8 mouse cellular contexts compared by ENCODE assay signal in the genomic region with DNA sequence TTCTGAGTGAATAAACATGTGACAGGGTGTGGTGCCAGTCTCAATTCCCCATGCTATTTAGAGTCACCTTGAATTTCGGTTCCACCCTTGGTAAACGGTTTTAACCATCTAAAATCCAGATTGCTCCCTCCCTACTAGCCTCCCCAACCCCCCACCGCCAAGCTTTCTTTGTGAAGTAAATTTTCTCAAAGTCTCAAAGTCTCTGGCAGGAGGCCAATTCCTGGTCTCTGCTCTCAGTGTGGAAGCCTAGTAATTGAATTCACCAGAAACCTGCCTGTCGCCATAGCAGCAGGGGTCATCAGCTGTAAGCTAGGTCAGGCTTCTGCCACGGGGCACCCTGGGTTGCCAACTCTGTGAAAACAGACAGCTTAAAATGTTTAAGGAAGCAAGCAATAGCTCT. TPM values are rescaled to one million over a fixed set of nuclear protein-coding genes. Genes with fewer than 3 reads are reported as not detected.
DNase-seq lines count a peak whose midpoint lies in the region; ATAC-seq and TF ChIP-seq lines count a peak whose summit lies in the region.

No protein-coding gene starts in this region.

- 21% methylated on average over 5 of the region's 5 CpGs for WGBS in bone marrow, adult 2 months
- WGBS in hindbrain, embryonic 12.5 days, result 3% methylated on average over 5 of the region's 5 CpGs
- WGBS in limb, embryonic 13.5 days, result 2% methylated on average over 5 of the region's 5 CpGs

- no peak for TF ChIP-seq CTCF in bone marrow, adult 2 months (IDR thresholded peaks at IDR 0.05; ENCODE audit: control insufficient read depth, insufficient read depth, low read length)

- no peak for TF ChIP-seq POLR2A in bone marrow, adult 2 months (IDR thresholded peaks at IDR 0.05; ENCODE audit: borderline replicate concordance, control insufficient read depth, low read depth, low read length)

- H3K27me3 ChIP-seq in hindbrain, embryonic 12.5 days, result no peaks in the 10 kb centered on the region
- H3K27me3 ChIP-seq in limb, embryonic 13.5 days, result no peaks in the 10 kb centered on the region

- H3K4me3 ChIP-seq in bone marrow, adult 2 months (replicated peaks; ENCODE audit: control insufficient read depth, low read depth, low read length), result no peak overlapping the region
- H3K4me3 ChIP-seq in hindbrain, embryonic 12.5 days, result no peak overlapping the region
- H3K4me3 ChIP-seq in limb, embryonic 13.5 days, result no peak overlapping the region

- no peaks in the 10 kb centered on the region for H3K36me3 ChIP-seq in hindbrain, embryonic 12.5 days
- H3K36me3 ChIP-seq in limb, embryonic 13.5 days, result no peaks in the 10 kb centered on the region

- DNase-seq in layer of hippocampus, postnatal 10 days (ENCODE audit: low spot score in 2 of 2), result peak; percentile 32 to 45
- DNase-seq in layer of hippocampus, adult 8-10 months (ENCODE audit: low spot score in 2 of 2), result no peak
- DNase-seq in spleen, postnatal 36 days (ENCODE audit: low spot score in 2 of 2), result peak; percentile 65 to 75
- DNase-seq in gastrocnemius, postnatal 36 days, result no peak
- no peak for DNase-seq in urinary bladder, postnatal 14 days (ENCODE audit: low spot score)

- H3K4me1 ChIP-seq in bone marrow, adult 2 months (ENCODE audit: control insufficient read depth, insufficient read depth, low read length), result no peaks in the 10 kb centered on the region
- peaks cover 12% of the 10 kb centered on the region for H3K4me1 ChIP-seq in hindbrain, embryonic 12.5 days
- peaks cover 30% of the 10 kb centered on the region for H3K4me1 ChIP-seq in limb, embryonic 13.5 days

- no peak overlapping the region for H3K9ac ChIP-seq in hindbrain, embryonic 12.5 days
- H3K9ac ChIP-seq in limb, embryonic 13.5 days, result no peak overlapping the region

- intact Hi-C loops in gastrocnemius, postnatal 36 days (cut with DNase I), result loop anchor here (5.0 to 10.0 kb wide), 2 partner anchors 48 to 115 kb away; no protein-coding TSS in a partner anchor

- no peaks in the 10 kb centered on the region for H3K9me3 ChIP-seq in hindbrain, embryonic 12.5 days (replicated peaks)
- H3K9me3 ChIP-seq in limb, embryonic 13.5 days, result no peaks in the 10 kb centered on the region

- peak; percentile 92 for ATAC-seq in hindbrain, embryonic 12.5 days (ENCODE audit: low FRiP score)
- peak; percentile 80 for ATAC-seq in limb, embryonic 13.5 days (ENCODE audit: low FRiP score, low read depth)

- H3K4me2 ChIP-seq in hindbrain, embryonic 12.5 days (replicated peaks), result peak overlapping the region; percentile 15; the same call in 1 of the 2 replicates
- H3K4me2 ChIP-seq in limb, embryonic 13.5 days (replicated peaks), result peak overlapping the region; percentile 42

- peak overlapping the region; percentile 13; the same call in 1 of the 2 replicates for H3K27ac ChIP-seq in bone marrow, adult 2 months (ENCODE audit: control insufficient read depth, insufficient read depth, low read depth, low read length, poor library complexity)
- peak overlapping the region; percentile 81 for H3K27ac ChIP-seq in hindbrain, embryonic 12.5 days
- peak overlapping the region; percentile 24; the same call in 1 of the 2 replicates for H3K27ac ChIP-seq in limb, embryonic 13.5 days

RNA-seq across cellular contexts. Expression of a gene that starts 12.2 kb away (rescaled TPM):
- total RNA-seq in layer of hippocampus, postnatal 10 days (2021), result 10 to 100 TPM; 16.9 to 19.7 TPM
- 10 to 100 TPM; 28.4 to 62.4 (median 39.8) TPM for total RNA-seq in layer of hippocampus, adult 8-10 months (2022)
- polyA plus RNA-seq in bone marrow, adult 2 months (2011; ENCODE audit: insufficient read depth, insufficient read length, low replicate concordance, missing spikeins), result 11.5 and 13.1 TPM in 2 replicates
- 0.72 and 0.81 TPM in 2 replicates for polyA plus RNA-seq in hindbrain, embryonic 12.5 days (2016; fragmentation: Nextera tagmentation; extraction: Ambion mirVana)
- 0.34 and 0.55 TPM in 2 replicates for polyA plus RNA-seq in limb, embryonic 13.5 days (2015; fragmentation: Nextera tagmentation; extraction: Ambion mirVana)
- total RNA-seq in gastrocnemius, postnatal 36 days (2021), result 10 to 100 TPM; 15.4 to 23.9 TPM

RNA-seq across cellular contexts. Expression of a gene that starts 21.4 kb away (rescaled TPM):
- total RNA-seq in layer of hippocampus, postnatal 10 days (2021), result 1 to 10 TPM; 2.1 to 3.1 TPM
- total RNA-seq in layer of hippocampus, adult 8-10 months (2022), result 1 to 10 TPM; 4.1 to 6.4 (median 5.6) TPM
- 12.6 and 13.5 TPM in 2 replicates for polyA plus RNA-seq in bone marrow, adult 2 months (2011; ENCODE audit: insufficient read depth, insufficient read length, low replicate concordance, missing spikeins)
- polyA plus RNA-seq in hindbrain, embryonic 12.5 days (2016; fragmentation: Nextera tagmentation; extraction: Ambion mirVana), result 1.8 and 2.3 TPM in 2 replicates
- 4.5 and 5.5 TPM in 2 replicates for polyA plus RNA-seq in limb, embryonic 13.5 days (2015; fragmentation: Nextera tagmentation; extraction: Ambion mirVana)
- total RNA-seq in gastrocnemius, postnatal 36 days (2021), result not detected

RNA-seq across cellular contexts. Expression of a gene that starts 29.9 kb away (rescaled TPM):
- total RNA-seq in layer of hippocampus, postnatal 10 days (2021), result 100 to 1,000 TPM; 270 to 275 TPM
- total RNA-seq in layer of hippocampus, adult 8-10 months (2022), result 100 to 1,000 TPM; 195 to 233 (median 212) TPM
- polyA plus RNA-seq in bone marrow, adult 2 months (2011; ENCODE audit: insufficient read depth, insufficient read length, low replicate concordance, missing spikeins), result 34.6 and 53.4 TPM in 2 replicates
- polyA plus RNA-seq in hindbrain, embryonic 12.5 days (2016; fragmentation: Nextera tagmentation; extraction: Ambion mirVana), result 350 and 364 TPM in 2 replicates
- 345 and 348 TPM in 2 replicates for polyA plus RNA-seq in limb, embryonic 13.5 days (2015; fragmentation: Nextera tagmentation; extraction: Ambion mirVana)
- total RNA-seq in gastrocnemius, postnatal 36 days (2021), result 100 to 1,000 TPM; 297 to 299 TPM

RNA-seq across cellular contexts. Expression of a gene that starts 51.1 kb away (rescaled TPM):
- 10 to 100 TPM; 27.5 to 30.1 TPM for total RNA-seq in layer of hippocampus, postnatal 10 days (2021)
- total RNA-seq in layer of hippocampus, adult 8-10 months (2022), result 10 to 100 TPM; 32.3 to 42.5 (median 35.7) TPM
- polyA plus RNA-seq in bone marrow, adult 2 months (2011; ENCODE audit: insufficient read depth, insufficient read length, low replicate concordance, missing spikeins), result 14.7 and 22.4 TPM in 2 replicates
- 54.2 and 55.3 TPM in 2 replicates for polyA plus RNA-seq in hindbrain, embryonic 12.5 days (2016; fragmentation: Nextera tagmentation; extraction: Ambion mirVana)
- polyA plus RNA-seq in limb, embryonic 13.5 days (2015; fragmentation: Nextera tagmentation; extraction: Ambion mirVana), result 52.9 and 57.3 TPM in 2 replicates
- 10 to 100 TPM; 21.6 to 23.2 TPM for total RNA-seq in gastrocnemius, postnatal 36 days (2021)

RNA-seq across cellular contexts. Expression of a gene that starts 58.3 kb away (rescaled TPM):
- total RNA-seq in layer of hippocampus, postnatal 10 days (2021), result 10 to 100 TPM; 10.6 to 11.3 TPM
- 10 to 100 TPM in 3 of 4 experiments, 1 to 10 TPM in 1; 9.0 to 12.7 (median 11.2) TPM for total RNA-seq in layer of hippocampus, adult 8-10 months (2022)
- polyA plus RNA-seq in bone marrow, adult 2 months (2011; ENCODE audit: insufficient read depth, insufficient read length, low replicate concordance, missing spikeins), result 48.7 and 59.1 TPM in 2 replicates
- 27.6 and 28.1 TPM in 2 replicates for polyA plus RNA-seq in hindbrain, embryonic 12.5 days (2016; fragmentation: Nextera tagmentation; extraction: Ambion mirVana)
- polyA plus RNA-seq in limb, embryonic 13.5 days (2015; fragmentation: Nextera tagmentation; extraction: Ambion mirVana), result 34.7 and 37.8 TPM in 2 replicates
- 1 to 10 TPM; 3.0 to 3.4 TPM for total RNA-seq in gastrocnemius, postnatal 36 days (2021)

Comparison
In these comparisons a context has a peak if more than half of its experiments do, and no peak if none do; other contexts are left out.
1. DNase-seq: peak in layer of hippocampus, postnatal 10 days (2 of 2) and spleen, postnatal 36 days (2 of 2); none in layer of hippocampus, adult 8-10 months (0 of 2), gastrocnemius, postnatal 36 days (0 of 2) and urinary bladder, postnatal 14 days (single experiment).
2. H3K27ac ChIP-seq: peak in every context shown above with its lines; median percentile 81 in hindbrain, embryonic 12.5 days; 24 in limb, embryonic 13.5 days; 13 in bone marrow, adult 2 months.